Mouse (Mus musculus): Measurements from ENCODE around the gene Cdk2ap2.
"Not testable (repeated sequence)": the region's sequence is repeated elsewhere in the genome, so short reads cannot be mapped to it uniquely, and the experiment has no call there.

Gene Cdk2ap2

DNA sequence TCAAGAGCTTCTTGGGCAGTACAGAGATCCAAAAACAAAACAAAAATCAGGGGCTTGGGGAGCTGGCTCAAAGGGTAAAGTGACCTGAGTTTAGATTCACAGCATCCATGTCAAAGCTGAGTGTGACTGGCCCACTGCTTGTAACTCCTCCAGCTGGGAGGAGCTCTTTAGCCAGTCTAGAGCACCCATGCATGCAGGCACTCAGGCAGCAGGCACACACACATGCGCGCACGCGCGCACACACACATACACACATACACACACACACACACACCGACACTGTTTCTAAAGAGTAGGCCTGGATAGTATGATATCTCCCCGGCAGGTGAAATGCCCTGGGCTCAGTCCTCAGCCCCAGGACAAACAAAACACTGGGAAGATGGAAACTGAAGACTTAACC lies 20.0 kb downstream of the Cdk2ap2 start:
- peak; percentile 23 for DNase-seq (ENCODE audit: low spot score)

DNA sequence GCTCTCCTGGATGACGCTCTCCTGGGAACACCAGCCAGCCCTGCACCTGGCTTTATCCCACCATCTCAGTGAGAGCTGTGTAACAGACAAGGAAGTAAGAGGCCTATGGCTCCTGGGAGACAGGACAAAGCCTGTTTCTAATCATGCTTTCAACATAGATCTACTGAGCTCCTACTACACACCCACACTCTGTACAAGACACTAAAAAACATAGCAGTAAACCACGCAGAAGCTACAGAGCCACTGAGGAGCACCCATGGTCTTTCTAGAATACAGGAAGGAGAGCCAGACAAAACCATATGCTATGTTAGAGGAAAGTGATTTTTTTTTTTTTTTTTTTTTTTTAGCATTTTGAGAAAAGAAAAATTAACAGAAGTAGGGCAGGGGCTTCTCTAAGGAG lies 21.4 kb downstream of the Cdk2ap2 start:
- no peak for DNase-seq (ENCODE audit: low spot score)

GRCm38 (mm10) chr19:4119716-4120487 lies 22.9 kb downstream of the Cdk2ap2 start:
- DNase-seq (ENCODE audit: low spot score): peak; percentile 89

DNA sequence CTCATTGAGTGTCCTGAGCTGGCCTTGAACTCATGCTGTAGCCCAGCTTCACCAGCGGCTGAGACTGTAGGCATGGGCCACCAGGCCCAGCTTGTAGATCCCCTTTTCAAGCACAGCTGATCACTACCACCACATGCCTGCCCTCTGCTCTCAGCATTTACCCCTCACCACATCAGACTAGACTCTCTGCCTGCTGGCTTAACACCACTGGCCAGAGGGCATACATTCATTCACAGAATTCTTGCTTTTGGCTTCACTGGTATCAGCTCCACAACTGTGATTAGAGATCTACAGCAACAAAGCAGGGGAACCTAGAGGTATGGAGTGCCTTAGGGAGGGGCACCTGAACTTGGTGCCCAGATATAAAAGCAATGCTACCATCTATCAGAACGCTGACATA lies 23.5 kb downstream of the Cdk2ap2 start:
- DNase-seq (ENCODE audit: low spot score): no peak

GRCm38 (mm10) chr19:4121097-4121805 lies 24.3 kb downstream of the Cdk2ap2 start:
- DNase-seq (ENCODE audit: low spot score): peak; percentile 99

- DNase-seq (ENCODE audit: low spot score): not testable (repeated sequence)
Observed at GRCm38 (mm10) chr19:4121896-4122295, 24.9 kb downstream of the Cdk2ap2 start.

DNA sequence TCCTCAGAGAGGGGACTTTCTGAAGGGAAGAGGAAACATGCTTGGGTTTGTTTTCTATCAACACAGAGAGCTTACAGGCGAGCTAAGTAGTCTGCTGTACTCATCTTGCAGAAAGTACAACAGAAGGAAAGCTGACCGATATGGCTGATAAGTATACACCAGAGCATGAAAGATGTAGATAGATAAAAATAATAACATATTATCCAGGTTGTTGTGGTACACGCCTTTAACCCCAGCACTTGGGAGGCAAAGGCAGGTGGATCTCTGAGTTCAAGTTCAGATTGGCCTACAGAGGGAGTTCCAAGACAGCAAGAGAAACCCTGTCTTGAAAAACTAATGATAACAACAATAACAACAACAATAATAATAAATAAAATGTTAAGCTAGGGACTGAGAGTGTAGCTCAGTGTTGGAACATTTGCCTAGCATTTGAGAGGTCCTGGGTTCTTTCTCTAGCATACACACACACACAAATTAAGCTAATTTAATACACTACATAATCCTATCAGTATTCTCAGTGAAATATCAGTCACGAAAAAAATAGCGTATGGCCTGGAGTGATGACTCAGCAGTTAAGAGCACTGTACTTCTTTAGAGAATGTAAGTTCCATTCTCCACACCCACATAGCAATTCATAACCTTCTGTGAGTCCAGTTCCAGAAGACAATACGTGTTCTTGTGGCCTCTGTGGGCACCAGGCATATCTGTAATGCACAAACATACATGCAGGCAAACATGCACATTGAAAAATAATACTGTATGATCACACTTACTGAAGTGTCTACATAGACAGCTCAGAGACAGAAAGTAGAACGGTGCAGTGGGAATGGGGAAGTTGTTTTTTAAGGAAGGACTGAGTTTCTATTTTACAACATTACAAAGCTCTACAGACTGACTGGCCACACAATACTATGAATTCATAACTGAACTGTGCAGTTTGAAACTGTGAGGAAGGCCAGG lies 25.7 kb downstream of the Cdk2ap2 start:
- DNase-seq (ENCODE audit: low spot score): no peak

DNA sequence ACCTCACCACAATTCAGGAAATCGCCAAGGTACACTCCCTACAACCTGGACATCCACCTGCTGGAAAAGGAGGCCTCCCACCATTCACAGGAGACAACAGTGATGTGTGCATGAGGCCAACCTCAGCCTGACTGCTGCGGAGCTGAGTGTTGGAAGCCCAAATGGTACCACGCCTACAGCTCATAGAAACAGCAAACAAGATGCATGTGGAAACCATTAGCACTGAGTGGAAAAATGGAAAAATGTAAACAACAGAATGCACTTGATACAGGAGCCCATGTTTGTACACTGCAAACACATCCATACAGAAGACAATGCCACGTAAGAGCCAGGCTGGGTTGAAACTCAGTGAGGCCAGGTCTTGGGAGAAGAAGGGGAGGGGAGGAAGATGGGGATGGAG lies 27.4 kb downstream of the Cdk2ap2 start:
- no peak for DNase-seq (ENCODE audit: low spot score)

DNA sequence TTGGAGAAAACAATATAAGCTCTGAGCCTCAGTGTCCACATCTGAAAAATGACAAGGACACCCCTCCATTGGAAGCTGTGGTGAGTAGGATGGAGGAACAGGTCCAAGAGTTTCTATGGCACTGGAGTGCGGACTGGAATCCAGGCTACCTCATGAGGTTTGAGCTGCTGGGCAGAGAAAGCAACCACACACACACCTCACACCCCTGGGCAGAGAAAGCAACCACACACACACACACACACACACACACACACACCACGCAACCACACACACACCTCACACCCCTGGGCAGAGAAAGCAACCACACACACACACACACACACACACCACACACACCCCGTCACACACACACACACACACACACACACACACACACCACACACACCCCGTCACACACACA lies 28.3 kb downstream of the Cdk2ap2 start:
- not testable (repeated sequence) for DNase-seq (ENCODE audit: low spot score)

DNA sequence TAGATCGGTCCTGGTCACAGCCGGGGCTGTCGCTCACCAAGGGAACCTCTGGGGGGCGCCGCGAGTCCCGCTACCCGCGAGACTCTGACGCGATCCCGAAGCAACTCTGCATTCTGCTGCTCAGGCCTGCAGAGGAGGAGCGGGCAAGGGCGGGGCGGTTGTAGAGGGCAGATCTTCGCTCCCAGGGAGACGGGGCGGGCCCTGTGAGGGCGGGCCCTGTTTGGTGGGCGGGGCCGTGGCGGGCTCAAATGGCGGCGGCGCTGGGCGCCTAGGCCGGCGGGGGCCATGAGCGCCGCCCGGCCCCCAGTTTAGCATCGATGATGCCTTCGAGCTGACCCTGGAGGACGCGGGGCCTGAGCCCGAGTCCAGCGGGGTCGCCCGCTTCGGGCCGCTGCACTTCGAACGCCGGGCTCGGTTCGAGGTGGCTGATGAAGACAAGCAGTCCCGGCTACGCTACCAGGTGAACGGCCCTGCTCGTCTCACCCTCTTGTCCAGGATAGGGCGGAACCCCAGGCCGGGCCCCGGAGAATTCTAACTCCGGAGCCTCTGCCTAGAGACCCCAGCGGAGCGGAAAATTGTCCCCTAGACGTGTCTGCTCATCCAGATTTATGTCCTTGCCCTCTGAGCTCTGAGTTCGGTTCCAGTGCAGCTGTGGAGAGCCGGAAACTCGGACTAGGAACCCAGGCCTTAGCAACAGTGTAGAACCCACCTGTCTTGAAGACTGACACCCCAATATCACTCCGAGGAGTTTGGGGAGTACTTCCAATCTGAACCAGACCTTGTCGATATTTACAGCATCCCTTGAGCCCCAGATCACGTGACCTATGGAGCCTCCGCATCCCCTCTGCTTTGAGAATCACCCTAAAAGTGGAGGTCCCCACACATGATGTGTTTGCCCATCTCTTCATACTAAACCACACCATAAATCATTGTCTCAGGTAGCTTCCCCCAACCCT lies 29.0 kb downstream of the Cdk2ap2 start, which contains the start of gene Aip:
Gene Aip, minus strand, starts transcription at position 118 of the 956 bp plus-strand sequence.
- DNase-seq (ENCODE audit: low spot score): peak; percentile 99

GRCm38 (mm10) chr19:4126759-4127495 lies 29.9 kb downstream of the Cdk2ap2 start:
- DNase-seq (ENCODE audit: low spot score): no peak

DNA sequence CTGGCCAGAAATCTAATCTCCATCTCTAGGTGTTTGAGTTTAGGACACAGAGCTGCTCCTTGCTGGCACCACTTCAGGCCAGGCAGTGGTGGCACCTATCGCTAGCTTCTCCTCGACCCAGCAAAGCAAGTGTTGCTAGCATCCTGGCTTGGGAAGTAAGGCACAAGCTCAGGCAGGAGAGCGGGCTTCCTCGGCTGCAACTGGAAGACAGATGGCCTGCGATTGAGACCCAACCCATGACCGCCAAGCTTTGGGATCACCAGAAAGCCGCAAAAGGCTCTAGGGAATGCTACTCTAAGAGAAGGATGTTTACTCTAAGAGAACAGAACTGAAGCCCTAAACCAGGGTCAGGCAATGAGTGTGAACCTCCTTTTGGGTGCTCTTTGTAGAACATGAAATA lies 32.5 kb downstream of the Cdk2ap2 start:
- DNase-seq (ENCODE audit: low spot score): no peak

- no peak for DNase-seq (ENCODE audit: low spot score)
Observed at GRCm38 (mm10) chr19:4130106-4130505, 33.1 kb downstream of the Cdk2ap2 start.

DNA sequence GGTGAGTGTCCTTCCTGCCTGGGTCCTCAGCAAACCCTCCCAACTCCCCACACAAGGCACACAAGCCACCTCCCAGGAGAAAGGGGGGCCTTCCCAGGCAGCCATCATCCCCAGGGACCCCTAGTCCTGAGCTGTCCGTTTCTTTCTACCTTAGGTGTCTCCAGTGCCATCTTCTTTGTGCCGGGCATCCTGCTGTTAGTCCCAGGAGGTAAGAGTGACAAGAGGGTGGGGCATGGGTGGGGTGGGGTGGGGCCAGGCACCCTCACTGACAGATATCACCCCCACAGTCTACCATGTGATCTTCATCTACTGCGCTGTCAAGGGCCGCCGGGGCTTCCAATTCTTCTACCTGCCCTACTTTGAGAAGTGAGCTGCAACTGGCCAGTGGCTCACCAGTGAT lies 34.1 kb downstream of the Cdk2ap2 start:
- no peak for DNase-seq (ENCODE audit: low spot score)

DNA sequence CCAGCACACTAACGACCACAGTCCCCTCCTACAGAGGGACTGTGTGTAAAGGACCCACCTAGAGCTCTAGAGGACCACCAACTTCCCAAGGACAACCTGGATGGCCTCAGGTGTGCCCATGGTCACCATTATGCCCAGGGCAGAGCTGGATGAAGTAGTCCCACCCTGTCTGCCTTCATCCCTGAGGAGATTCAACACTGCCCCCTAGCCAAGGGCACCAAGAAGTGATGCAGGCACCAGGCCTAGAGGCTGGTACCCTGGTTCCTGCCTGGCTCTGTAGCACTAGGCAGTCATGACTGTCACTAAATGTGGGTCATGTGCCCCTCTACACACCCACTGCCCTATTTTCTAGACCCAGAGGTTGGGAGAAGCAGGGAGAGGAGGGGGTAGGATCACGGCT lies 34.8 kb downstream of the Cdk2ap2 start:
- DNase-seq (ENCODE audit: low spot score): no peak

DNA sequence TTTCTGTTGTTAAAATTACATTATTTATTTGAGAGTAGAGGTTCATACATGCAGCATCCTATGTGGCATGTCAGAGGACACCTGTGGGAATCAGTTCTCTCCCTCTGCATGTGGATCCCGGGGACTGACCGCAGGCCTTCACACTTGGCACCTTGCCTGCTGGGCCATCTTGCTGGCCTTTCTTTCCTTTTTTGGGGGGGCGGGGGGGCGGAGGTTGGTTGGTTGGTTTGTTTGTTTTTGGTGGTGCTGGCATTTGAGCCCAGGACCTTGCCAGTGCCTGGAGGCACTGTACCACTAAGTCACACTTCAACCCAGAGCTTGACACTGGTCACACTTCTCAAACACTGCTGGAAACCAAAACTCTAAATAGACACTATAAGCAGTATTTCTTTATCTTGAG lies 37.4 kb downstream of the Cdk2ap2 start:
- no peak for DNase-seq (ENCODE audit: low spot score)

- not testable (repeated sequence) for DNase-seq (ENCODE audit: low spot score)
Observed at GRCm38 (mm10) chr19:4135229-4135962, 38.4 kb downstream of the Cdk2ap2 start.

DNA sequence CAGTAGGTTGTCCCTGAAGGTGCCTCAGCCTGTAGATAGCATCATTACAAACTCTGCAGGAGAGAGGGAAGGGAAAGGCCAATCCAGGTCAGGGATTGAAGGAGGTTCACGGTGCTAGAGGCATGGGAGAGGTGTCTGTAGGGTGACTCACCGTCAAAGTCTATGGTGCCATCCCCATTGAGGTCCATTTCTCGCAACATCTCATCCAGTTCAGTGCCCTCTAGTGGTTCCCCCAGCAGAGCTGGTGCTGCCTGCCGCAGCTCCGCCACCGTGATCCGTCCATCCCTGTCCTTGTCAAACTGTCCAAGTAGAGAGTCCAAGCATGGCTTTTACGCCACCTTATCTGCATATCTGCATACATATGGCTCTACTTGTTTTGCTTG lies 39.0 kb downstream of the Cdk2ap2 start:
- DNase-seq (ENCODE audit: low spot score): peak; percentile 46

DNA sequence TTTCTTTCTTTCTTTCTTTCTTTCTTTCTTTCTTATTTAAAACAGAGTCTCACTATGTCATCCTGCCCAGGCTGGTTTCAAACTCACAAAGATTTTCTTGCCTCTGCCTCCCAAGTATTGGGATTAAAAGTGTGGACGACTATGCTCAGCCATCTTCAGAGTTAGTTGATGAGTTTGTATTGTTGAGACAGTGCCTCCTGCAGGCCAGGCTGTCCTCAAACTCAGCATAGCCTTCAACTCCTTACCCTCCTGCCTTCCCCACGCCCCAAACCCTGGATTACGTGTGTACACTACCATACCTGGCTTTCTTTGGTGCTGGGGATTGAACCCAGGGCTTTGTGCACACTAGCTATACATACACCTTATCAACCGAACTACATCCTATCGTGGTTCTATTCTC lies 39.5 kb downstream of the Cdk2ap2 start:
- no peak for DNase-seq (ENCODE audit: low spot score)

DNA sequence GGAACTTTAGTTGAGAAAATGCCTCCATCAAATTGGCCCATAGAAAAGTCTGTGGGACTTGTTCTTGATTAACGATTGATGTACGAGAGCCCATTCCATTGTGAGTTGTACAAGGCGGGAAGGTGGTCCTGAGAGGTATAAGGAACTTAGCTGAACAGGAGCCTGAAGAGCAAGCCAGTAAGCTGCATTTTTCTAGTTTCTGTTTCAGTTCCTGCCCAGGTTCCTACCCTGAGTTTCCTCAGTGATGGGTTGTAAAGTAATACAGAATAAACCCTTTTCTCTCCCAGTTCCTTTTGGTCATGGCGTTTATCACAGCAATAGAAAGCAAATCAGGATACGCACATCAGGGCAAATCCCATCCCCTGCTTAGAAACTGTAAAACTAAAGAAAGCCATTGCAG lies 40.9 kb downstream of the Cdk2ap2 start:
- DNase-seq (ENCODE audit: low spot score): no peak

All from T-cell, adult 2 months (primary cell).